Mouse (Mus musculus) induced T-regulatory cell, adult 2 months (primary cell): ENCODE measurements at regions not wholly inside any gene's neighbourhood (a gene's known extent, or its start where the extent isn't known, plus 50 kb on each side); places are given as distances from the start of the nearest gene placed in this dataset.
A peak's percentile ranks its signal among the peaks of the same experiment; 100 is the strongest.

ENCODE experiments used
- DNase-seq: peaks from one replicate; pipeline ENCODE4 v3.0.0-alpha.2; 2012; ENCODE audit warnings: low read depth

- no peak for DNase-seq
These were observed 1944.6 kb upstream of the Lrrc6 start for GRCm38 (mm10) chr15:68445341-68445740.

DNA sequence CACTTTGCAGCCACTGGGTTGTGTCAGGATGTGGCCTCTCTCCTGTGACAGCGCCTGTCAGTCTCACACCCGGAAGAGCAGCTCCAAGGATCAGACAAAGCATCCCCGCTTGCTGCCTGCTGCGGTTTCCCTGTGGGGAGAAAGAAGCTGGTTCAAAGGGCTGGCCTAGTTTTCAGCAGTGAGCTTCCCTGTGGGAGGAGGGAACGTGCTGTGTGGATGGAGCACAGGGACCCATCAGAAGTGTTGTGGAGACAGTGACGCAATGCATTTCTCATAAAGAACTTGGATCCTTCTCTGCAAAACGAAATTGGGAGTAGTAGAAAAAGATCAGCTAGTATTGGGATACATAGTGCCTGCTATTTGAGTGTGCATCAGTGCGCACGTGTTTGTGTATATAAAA, 1939.9 kb upstream of the Lrrc6 start:
- DNase-seq = no peak

DNA sequence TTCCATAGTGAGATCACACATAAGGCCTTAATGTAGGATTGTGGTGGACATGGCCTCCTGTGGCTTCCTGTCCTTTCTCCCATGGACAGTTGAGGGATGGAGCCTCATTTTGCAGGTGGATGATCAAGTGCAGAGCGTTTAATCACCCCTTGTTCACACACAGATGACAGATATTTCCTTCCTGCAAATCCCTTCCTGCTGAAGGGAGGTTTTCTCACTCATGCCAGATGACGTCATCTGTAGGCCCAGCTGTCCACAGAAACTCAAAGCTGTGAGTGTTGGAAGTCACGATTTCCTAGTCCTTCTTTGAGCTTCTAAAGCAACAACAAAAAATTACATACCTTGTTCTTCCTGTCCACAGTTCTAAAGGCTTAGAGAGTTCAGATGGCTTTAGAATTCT, 1935.3 kb upstream of the Lrrc6 start:
- DNase-seq = no peak

DNA sequence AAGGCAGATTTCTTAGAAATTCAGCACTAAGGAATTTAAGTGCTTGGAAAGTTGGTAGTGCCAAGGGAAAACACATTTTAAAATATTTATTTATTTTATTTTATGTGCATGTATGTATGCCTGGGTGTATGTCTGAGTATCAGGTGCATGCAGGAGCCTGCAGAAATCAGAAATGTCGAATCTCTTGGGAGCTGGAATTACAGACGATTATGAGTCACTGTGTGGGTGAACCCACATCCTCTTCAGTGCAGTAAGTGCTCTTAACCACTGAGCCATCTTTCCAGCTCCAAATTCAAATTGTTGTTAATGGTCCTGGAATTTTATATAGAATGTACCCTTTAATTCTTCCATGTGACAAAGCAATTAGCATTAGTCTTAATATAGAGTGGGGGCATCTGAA, 1930.5 kb upstream of the Lrrc6 start:
- no peak for DNase-seq

DNA sequence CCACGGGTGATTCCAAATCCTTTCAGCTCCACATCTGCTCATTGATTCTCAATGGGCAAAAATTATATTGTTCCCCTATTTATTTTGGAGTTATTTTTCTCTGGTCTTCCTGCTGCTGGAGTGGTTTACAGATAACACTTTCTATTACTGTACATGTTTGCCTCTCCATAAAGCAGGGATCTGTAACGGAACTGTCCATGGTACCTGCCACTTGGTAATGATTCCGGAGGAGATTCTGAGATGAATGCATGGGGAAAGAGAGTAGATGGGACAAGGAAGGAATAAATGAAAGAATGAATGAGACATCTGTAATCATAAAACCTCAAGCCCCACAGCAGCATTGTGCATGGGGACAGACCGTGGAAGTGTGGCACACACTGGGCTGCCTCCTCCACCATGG, 1929.8 kb upstream of the Lrrc6 start:
- no peak for DNase-seq

DNA sequence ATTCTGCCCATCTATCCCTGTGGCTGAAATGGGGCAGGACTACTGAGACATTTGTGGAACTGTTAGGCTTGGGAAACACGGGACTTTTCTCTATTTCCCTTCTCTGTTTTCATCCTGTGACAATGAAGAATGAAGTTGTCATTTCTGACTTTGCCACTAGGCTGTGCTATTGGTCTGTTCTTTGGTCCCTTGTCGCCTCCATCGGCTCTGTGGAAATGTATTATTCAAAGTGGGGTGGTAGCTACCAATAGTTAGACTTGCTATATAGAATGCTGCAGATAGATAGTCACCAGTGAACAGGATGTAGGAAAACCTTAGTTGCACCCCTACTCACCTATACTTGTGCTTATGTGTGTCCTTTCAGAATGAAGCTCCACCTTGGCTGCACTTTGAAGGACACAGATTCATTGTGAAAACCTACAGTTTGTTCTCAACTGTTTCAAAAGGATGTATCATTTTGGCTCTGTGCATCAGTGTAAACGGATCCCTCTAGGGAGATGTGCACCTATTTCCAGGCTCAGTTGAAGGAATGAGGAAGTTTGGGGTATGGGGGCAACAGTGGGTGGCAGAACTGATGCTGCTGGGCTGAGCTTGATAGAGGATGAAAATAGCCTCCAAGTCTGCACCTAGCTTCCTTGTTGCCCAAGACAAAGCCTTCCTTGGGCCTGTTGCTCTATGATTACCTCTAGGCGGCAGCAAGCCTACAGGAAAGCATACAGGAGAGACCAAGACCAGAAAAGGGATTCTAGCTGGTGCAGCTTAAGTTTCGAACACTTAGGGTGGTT, 1927.9 kb upstream of the Lrrc6 start:
- peak; percentile 40 for DNase-seq

DNA sequence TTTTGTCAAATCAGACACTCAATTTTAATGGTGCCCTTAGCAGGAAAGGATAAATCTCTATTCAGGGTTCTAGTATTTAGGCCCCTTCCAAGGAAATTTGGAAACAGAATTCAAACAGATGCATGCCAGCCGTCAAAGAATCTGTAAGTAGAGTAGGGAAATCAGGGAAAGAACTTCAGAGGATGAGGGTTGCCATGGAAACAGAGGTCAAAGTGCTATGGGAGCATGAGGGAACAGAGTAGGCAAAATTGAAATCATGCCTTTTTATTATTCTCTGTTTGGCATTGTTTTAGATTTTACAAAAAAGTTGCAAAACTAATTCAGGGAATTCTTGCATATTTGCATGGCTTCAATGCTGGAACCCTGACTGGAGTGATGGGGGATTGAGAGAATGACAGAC, 1916.4 kb upstream of the Lrrc6 start:
- no peak for DNase-seq

DNA sequence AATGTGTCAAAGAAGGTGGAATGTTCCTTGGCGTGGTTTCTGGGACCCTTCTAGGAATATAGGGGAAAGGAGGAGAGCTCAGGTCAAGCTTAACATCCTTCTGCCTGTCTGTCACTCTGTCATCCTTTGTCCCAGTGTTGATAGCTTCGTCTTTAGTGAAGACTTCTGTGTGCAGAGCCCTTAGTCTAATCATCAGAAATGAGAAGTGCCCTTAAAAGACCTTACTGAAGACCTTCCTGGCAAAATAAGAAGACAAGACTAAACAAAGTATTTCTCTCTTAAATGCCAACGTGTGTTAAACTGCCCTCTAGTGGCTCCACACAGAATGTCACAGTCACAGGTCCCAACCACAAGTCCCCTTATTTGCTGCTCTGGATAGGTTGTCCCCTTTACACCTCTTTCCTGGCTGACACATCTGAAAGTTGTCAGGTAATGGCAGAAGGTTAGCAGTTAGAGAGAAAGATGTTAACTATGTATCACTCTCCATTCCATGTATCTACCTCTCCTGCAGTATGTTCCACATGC, 1914.8 kb upstream of the Lrrc6 start:
- DNase-seq = peak; percentile 34

DNA sequence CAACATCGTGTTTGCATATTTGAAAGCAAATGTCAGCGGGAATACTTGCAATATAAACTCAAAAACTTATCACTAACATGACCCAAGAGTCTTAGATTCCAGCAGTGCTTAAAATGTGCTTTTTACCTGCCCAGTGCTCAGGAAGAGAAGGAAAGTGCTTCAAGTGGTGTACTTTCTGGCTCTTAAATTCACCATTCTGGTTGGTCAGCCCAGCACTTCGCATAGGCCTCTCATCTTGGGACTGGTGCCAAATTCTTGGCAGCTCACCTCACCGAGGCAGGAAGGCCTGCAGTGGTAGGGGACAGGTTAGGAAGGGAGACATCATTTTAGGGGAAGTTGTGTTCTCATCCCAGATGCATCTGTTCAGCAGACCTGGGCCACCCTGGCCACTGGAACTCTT, 1913.3 kb upstream of the Lrrc6 start:
- no peak for DNase-seq

- DNase-seq = no peak
These were observed 1912.0 kb upstream of the Lrrc6 start for GRCm38 (mm10) chr15:68412697-68413096.

DNA sequence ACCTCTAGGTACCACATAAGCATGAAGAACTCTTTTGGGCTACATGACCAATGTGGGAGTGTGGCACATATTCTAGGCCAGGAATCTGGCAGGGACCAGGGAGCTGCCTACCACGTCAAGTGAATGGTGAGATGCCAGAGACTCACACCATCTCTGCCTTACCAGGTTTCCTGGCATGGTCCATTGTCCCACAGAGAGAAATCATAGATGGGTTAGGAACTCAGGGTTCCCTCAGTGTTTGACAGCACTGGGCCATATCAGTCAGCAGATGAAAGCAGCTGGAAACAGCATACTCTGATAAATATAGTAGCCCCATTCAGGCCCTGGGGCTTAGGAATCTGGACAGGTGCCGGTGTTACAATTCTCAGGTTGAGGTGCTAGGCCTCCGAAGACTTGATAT, 1911.4 kb upstream of the Lrrc6 start:
- no peak for DNase-seq

- DNase-seq = no peak
These were observed 1902.9 kb upstream of the Lrrc6 start for GRCm38 (mm10) chr15:68403554-68404070.

DNA sequence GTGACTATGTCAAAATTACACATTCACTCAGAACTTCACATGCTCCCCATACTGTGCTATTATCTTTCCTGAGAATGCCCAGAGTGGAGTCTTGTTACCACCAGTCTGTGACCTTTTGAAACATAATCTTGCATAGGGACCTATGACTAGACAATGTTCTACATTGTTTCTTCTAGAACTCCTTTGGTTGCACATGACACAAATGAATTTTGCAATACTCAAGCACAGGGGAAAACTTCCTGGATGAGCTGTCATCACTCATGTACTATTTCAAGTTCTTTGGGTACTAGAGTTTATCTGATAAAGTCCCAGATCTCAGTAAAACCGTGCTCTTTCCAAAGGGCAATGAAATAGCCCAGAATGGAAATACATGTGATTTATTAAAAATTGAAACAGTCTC, 1901.0 kb upstream of the Lrrc6 start:
- no peak for DNase-seq

DNA sequence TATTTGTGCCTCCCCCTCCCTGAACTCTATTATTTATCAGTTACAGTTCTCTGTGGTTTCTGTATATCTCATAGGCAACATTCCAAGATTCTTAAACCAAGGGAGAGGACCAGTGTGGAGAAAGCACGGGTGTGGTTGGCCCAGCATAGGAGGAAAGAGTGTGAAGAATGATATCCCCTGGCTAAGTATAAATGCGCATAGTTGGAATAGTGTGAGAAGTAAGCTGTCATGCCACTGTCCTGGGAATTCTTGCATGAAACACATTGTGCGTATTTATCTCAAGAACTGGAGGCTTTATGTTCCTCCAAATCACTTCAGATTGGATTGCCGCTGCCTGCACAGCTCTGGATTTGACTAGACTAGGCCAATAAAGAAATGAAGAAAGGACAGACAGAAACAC, 1900.3 kb upstream of the Lrrc6 start:
- DNase-seq = no peak

DNA sequence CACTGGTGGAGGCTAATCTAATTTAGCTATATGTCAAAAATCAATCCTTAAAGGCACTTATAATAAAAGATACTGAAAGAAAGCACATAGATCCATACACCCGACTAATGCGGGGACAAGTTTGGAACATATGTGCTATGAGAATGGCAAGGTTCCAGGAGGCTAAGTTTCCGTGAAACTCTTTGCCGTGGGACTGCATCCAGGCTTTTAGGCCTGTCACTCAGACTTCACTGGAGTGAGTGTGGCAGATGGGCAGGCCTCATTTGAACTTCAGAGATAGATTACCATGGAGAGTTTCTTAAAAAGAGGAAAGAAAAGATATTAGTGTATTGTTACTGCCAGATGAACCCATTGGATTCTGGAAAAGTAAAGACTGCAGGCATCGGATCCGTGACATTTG, 1895.9 kb upstream of the Lrrc6 start:
- no peak for DNase-seq

DNA sequence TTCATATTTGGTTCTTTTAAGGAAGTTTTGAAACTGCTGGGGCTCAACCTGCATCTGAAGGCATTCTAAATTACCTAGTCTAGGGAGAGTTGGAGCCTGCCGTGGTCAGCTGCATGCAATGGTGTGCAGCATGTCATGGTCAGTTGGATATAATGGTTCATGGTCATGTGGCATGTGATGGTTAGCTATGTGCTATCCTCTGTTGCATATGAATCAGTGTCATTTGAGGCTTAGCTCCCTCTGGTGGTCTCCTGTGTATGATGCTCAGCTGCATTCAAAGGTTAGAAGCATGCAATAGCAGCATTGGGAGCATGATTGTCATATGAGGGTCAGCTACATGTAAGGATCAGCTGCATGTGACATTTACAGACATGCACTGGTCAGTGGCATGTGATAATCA, 1894.0 kb upstream of the Lrrc6 start:
- peak; percentile 31 for DNase-seq

- no peak for DNase-seq
These were observed 1893.4 kb upstream of the Lrrc6 start for GRCm38 (mm10) chr15:68394157-68394556.

- DNase-seq = no peak
These were observed 1891.0 kb upstream of the Lrrc6 start for GRCm38 (mm10) chr15:68391737-68392136.

DNA sequence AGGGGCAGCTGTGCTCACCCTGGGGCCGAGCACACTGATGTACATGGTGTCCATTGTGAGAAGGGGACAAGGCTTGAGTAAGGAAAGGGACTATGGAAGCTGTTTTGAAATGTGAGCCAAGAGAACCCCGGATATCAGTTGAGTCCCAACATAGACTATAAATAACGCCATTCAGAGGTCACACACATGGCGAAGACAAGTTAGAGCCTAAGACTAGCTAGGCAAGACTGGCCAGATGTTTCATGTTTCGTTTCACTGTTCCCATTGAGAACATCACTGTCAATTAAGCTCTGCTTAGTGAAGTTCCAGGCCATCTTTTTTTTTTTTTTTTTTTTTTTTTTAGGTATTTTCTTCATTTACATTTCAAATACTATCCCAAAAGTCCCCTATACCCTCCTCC, 1889.1 kb upstream of the Lrrc6 start:
- no peak for DNase-seq

DNA sequence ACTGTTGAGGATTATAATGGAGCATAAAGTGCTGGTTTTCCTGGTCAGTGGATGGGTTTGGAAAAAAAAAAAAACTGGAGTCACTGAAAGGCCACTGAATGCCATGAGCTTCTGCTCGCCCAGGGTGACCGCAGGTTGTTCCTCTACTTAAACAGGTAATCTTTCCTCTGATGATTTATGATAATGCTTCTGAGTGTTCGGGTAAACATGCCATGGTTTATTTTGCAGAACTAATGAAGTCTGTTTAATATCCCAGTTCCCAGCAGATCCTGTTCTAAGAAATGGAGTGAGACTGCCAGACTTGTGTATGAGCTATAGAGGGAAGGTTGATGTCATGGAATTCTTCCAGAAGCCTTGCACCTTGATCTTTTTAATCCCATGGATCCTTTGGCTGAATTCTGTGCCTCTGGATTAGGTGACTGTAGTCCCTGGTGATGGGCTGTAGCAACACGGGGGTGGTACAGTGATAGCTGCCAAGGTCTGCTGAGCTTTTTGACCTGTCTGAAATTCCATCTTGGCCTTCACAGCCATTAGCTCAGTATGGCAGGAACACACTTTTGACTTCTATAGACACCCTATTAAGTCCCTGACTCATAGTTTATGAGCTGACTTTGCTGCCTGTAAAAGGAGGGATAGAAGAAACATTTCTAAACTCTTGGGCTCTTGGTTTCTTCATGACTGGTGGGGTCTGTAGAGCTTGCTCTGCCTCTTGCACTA, 1886.8 kb upstream of the Lrrc6 start:
- DNase-seq = no peak

- DNase-seq = no peak
These were observed 1884.0 kb upstream of the Lrrc6 start for GRCm38 (mm10) chr15:68384571-68385335.

GRCm38 (mm10) chr15:68375166-68375565, 1874.5 kb upstream of the Lrrc6 start:
- DNase-seq = no peak

GRCm38 (mm10) chr15:68366816-68367215, 1866.1 kb upstream of the Lrrc6 start:
- no peak for DNase-seq
